Mouse (Mus musculus): Measurements from ENCODE around the gene Gfral.

The Gfral gene

DNA sequence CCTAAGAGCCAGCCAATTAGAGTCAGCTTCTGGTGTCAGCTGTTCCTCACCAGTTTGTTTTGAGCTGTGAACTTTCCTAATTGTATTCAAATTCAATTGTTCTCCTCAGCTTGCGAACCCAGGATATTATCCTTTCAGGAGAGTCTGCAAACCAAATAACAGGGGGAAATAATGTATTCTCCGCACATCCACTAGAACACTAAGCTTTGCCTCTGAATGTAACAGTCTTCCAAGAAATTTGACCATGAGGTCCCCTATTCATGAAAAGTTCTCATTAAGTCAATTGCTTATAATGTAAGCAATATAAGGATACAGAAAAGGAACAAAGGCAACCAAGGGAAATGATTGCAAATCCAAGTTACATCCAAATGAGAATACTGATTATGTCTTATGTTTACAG, at the start of gene Gfral:
Gene Gfral (minus strand): TSS at position 101 of the 400 bp plus-strand sequence.
- no peak for DNase-seq

DNA sequence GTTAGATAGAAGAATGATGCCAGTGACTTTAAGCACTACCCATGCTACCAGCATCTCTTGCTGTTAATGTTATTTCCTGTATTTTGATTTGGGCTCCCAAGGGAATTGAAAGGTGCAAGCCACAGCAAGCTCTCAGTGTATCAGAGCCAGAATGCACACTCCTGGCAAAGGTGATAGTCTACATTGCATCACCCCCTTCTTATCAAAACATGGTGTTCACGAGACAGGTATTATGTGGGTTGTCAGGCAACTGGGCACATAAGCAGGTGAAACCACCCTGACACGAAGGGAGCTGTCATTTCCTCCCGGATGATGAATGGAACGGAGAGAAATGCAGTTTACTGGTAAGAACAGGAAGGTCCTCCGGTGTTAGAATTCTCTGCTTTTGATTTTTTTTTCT, 44.3 kb upstream of the Gfral start:
- DNase-seq, result no peak

DNA sequence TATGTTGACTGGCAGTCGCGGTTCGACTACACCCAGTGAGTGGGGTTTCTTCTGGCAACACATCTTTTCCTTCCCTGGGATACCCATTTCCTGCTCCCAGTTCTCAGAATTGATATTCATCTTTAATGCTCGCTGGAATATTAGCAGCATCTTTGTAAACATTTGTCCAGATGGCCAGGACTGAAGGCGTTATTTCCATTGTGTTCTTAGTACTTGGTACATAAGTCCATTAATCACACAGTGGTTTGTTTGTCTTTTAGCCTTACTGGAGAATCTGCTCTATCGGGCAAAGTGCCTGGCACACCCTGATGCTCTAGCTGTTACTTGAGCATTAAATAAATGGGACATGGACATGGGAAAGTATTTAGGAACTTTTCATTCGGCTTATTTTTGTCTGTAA, 39.1 kb upstream of the Gfral start:
- DNase-seq, result no peak

DNA sequence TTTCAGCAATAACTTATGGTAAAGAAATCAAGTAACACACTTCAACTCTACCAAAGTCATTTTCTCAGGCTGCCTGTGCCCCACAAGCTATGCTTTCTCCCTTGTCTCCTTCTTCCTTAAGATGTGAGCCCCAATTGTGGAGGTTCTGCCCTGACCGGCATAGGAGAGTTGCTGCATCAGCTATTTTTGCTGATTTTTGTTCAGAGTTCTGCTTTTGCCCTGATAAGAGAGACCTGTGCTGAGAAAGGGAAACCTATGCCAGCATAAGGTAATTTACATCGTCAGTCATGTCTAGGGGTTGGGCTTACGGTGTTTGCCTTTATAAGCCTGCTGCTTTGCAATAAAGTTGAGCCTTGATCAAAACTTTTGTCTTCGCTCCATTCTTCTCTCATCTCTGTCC, 38.7 kb upstream of the Gfral start:
- no peak for DNase-seq

DNA sequence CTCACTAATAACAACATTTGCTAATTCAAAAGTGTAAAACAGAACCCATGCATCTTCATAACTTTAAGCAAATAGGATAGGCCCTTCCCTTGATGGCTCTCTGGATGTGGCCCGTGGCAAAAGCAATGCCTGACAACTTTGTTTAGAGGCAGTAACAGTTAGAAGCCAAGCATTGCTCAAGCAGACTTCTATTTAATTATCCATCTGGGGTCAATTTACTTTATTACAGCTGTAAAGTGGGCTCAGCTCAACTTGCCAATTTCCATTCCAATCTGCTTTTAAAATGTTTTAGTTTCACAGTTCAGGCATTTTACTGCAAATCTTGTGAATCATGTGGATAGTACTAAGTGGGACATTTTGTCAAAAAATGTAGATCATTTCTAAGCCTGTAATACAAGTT, 28.9 kb upstream of the Gfral start:
- DNase-seq, result no peak

DNA sequence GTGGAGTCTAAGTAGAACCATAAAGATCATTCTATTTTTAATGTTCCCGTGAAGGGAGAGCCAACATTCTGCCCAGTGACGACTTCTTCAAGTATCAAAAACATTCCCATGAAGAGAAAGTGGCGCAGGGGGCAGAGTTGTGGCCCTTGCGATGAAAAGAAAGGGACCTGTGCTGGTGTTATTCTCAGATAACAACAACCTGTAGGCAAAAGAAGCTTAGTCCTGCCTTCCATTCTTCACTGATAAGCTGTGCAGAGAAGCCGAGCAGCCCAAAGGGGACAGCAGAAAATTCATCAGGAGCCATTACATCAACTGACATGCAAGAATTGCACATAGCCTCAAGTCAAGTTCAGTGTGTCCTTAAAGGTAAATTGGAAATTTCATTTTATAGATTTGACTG, 24.5 kb upstream of the Gfral start:
- no peak for DNase-seq

DNA sequence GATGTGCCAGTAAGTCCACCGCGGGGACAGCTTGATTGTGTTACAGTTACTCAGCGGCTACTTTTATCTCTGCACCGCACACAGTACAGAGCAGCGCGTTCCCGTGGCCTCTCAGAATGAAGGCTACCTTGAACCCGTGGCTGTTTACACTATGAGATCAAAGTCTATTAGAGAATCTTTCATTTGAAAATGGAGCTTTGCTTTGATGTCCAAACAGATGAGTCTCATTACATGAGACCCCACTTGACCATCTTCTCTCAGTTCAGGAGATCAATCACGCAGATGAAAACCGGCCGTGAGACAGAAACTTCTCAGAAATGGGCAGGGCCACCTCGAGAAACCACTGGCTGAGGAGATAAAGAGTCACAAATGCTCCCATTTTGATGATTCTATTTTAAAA, 23.8 kb upstream of the Gfral start:
- DNase-seq, result no peak

DNA sequence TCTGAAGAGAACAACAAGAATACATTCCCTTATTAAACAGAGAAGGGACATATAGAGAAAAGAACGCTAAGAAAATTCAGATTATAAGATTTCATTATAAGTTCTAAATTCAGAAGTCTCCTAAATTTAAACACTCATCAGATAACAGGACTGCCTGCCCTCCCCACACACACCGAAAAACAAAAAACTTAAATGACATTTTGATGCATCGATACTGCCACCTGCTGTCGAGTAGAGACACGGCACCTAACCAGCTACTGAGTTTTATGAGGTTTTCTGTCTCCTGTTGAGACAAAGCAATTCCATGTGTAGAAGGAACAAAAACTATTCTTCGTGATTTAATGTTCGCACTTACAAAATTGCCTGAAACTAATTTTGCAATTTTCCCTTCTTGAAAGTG, 23.2 kb upstream of the Gfral start:
- peak; percentile 66 to 68 for DNase-seq

DNA sequence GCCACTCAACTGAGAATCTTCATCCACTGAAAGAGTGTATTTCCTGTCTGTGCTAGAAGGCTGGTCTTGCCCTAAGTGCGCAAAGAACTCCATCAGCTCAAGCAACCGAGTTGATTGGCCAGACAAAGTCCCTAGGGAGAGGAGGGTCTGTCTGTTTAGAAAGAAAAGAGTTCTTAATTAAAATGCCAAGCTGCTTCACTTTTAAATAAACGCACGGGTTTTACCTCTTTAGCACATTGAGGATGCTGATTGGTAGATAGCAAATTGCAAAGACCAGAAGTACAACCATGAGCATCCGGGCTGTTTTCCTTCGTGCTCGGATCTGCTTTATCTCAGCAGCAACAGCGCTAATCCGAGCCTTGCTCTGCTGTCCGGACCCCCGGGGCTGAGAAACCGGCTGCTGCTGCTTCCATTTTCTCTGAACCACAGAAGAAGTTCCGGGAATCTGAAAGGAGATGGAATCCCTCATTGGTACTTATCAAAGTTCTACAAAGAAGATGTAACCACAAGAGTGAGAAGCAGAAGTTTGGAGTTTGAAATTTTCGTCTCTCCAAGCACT, 22.6 kb upstream of the Gfral start:
- peak; percentile 17 to 30 for DNase-seq

DNA sequence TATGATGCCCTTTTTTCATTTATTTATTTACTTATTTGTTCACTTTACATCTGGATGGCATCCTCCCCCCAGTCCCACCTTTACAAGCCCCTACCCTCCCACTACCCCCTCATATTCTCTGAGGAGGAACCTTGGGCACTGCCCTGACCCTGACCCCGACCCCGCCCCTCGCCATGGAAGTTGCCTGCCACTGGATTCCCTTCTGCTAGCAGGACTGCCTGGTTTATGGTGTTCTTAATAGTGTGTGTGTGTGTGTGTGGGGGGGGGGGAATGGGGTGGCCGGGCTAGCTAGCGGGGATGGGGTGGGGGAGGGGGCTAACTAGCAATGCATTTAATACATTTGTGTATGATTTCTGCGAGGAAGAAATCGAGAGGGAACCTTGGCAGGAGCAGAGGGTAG, 21.4 kb upstream of the Gfral start:
- DNase-seq, result no peak

DNA sequence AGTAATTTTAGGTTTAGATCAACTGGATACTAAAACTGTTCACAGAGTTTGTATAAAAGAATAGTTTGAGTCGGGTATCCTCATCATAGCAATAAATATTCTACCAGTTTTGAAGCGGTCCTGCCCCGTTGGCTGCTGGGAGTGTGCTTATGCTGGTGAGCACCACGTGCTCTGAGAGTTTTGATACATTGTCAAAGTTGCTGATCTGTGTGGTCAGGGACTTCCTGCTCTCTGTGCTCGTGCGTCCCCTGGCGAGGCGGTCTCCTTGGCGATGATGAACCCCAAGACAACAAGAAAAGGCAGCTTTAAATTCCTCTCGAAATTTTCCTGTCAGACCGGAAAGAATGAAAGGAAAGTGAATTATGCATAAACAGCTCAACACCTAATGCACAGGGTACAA, 16.9 kb upstream of the Gfral start:
- peak; percentile 49 for DNase-seq

DNA sequence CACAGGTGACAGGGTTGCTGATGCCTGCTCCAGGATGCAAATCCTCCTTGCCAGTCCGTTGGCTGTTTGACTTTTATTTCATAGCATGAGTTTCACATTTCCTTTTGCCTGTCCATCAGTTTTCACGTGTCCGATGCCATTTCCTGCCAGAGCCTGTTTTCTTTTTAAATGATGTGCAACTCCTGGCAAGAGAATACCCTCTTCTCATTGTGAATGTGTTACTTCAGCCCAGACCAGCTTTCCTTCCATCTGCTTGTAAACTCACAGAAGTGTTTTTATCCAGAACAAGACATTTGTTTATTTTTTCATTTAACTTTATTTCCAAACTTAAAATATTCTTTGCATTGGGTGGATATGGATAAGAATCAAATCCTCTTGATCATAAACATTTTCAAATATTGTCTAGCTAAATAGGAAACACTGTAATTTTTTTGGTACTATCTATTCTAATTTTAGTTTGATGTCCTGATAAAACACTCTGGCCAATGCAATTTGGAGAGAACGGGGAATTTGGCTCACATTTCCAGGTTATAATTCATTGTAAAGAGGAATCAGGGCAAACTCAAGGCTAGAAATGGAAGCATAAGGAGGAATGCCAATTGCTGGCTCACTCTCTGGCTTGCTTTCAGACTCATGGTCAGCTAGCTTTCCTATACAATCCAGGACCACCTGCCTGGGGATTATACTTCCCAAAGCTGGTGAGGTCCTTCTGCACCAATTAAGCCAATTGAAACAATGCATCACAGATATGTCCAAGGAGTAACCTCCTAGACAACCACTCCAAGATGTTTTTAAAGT, 3.9 kb upstream of the Gfral start:
- DNase-seq, result no peak

DNA sequence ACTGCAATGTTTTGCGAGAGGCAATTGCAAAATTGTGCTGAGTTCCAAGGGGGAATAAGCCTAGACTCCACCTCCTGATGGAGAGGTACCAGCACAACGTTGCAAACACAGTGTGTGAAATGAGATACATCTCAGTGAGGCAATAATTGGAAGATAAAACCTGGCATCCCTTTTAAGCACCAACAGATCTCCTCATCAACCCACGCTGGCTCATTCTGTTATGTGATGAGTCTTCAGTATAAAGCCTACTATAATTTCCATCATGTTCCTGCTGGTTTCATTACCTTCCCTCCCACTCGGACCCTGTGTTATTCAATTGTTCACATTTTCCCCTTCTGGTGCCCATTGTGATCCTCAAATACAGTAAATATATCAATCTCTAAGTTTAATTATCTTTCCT, 1.2 kb upstream of the Gfral start:
- no peak for DNase-seq

DNA sequence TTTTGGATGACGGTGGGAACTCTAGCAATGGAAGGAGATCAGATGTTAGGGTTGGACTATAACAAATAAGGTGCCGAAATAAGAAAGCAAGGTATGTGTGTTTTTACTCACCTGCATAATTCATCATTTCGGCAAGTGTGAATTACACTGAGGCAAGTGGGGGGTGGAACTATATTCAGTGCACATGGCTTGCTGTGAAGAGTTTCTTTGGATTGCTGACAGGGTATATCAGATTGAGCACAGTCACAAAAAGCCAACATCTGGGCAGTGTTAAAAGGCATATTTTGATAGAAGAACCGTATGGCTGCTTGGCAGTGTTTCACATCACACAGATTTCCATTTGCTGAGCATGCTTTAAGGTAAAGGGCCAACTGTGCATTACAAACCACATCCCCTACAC, 16.5 kb downstream of the Gfral start:
- no peak for DNase-seq

DNA sequence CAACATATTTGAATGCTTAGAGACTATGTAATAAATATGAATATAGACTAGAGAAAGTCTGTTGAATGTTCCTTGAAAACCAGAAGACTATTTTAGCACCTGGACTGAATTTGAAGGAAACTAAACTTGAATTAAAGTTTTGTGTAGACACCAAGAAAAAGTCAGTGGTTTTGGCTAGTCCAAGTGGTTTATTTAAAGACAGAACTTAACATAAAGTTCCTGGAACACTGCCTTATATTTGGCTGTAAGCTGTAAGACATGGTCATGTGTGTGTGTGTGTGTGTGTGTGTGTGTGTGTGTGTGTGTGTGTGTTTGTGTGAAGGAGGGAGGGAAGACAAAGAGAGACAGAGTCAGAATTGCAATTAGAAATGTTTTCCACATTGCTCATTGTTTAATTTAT, 34.2 kb downstream of the Gfral start:
- no peak for DNase-seq

DNA sequence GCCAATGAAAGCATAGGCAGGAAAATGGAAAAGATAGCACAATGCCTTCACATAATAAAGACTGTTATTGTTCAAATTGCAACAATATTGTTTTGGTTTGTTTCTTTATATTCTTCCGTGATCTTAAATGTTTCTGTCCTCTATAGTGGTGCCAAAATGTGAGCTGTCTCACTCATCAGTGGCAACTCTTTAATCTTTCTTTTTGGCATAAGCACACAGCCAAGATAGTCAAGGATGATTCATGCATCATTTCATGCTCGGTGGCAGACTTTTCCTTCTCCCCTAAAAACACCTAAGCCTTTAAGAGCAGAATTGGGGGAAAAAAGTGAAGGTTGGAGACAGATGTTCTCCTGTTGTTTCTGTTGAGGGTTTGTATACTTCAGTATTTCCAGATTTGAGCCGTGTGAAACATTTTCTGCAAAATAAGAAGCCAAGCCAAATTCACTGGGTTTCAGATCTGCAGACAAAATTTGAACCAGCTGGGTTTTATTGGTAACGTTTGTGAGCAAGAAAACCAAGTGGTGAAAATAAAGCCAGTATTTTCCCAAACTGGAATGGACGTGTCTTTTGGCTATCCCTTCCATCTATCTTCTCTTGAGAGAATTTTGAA, 40.7 kb downstream of the Gfral start:
- no peak for DNase-seq

DNA sequence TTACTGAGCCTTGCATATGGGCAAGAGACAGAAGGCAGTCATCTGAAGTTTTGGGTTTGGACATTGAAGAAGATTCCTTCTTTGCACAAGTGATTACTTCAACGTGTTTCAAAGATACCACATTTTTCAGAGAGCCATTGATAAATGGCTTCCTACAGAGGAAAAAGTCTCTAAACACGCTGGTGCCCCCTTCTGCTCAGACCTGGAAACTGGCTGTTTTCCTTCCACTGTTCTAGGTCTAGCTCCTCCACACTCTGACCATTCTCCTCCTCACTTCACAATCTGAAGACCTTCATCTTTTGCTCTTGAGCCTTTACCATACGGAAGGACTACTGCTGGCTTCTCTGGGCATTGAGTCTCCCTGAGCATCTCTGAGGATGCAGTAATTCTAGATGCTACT, 45.1 kb downstream of the Gfral start:
- DNase-seq, result no peak

DNA sequence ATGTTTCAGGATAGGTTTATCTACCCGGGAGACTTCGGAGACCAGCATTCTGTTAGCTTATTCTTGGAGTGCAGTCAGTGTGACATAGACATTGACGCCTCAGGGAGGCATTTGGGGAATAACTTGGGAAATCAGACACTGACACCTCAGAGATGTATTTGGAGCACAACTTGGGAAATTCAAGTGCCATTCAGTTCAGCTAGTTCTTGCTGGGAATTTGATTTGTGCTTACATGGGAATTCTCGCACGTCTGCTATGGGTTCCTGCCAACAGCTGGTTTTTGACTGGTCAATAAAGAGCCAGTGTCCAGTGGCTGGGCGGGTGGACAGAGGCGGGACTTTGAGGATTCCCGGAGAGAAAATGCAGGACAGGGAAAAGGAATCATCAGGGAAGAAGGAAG, 51.0 kb downstream of the Gfral start:
- no peak for DNase-seq

DNA sequence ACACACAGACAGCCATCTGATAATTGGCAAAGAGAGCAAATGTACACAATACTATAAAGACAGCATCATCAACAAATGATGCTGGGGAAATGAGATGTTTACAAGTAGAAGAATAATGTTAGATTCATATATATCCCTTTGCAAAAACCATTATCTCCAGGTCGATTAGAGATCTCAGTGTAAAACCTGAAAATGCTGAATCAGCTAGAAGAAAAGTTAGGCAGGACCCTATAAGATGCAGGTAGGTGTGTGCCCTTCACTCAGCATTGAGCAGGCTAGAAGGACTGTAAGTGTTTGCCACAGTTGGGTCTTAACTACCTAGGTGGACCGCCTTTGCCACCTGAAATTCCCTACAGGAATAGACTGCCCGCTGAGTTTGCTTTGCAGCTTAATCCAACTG, 67.9 kb downstream of the Gfral start:
- DNase-seq, result no peak

DNA sequence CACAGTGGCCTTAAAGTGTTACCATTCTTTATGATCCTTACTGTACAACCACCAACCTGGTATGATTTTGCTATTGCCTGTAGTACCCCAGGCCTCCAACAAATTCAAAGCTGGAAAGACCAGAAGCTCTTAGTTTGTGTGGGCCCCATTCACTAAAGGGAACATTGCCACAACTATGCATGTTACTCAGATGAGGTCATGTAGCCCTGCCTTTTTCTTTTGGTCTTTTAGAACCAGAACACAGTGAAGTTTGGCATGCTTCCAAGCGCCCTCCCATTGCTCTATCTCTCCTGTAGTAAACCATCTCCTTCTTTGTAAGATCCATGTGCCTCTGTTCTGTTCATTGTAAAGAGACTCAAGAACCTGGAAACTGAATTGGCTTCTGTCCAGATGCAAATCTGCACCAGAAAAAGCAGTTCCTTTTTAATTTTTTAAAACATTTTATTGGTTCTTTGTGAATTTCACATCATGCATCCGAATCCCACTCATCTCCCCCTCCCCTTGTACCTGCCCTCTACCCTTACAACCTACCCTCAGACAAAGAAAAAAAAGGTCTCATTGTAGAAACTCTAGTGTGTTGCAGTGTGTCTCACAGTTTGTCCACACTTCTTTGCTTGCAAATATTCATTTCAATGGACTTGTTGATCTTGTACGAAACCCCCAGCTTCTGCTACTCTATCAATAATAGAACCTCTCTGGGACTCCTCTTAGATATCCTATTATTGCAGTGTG, 74.9 kb downstream of the Gfral start:
- no peak for DNase-seq

DNA sequence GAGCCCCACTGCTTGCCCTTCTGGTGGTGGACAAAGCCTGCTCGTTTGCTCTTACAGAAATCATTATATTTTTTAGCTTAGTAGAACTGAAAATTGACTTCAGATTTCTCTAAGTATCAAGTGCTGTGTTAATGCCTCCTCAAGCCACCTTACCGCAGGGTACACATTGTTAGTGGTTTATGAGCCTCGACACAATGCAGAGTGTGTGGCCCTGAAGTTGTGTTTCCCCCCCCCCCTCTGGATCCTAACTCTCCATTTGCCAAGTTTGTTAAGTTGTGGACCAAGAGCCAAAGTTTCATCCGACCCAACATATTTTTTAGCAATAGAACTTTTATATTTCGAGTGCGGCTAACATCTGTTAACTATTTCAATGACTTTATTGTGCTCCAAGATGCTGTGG, 79.4 kb downstream of the Gfral start:
- DNase-seq, result no peak

DNA sequence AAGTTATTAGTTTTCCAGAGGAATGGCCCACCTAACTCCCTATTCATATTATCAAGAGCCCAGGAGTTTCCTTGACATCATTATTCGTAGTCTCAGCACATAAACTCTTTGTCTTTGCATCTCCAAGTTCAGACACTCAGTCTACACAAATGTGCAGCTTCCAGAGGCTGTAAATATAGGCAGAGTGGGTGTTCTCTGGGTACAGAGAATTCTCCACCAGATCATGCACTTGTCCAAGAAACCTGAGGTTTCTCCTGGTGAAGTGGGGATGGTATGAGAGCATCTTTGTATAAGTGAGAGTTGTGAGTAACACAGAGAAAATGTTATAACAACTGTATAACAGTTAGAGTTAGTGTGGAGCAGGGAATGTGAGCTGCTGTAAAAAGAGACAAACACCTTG, 84.1 kb downstream of the Gfral start:
- DNase-seq, result no peak

DNA sequence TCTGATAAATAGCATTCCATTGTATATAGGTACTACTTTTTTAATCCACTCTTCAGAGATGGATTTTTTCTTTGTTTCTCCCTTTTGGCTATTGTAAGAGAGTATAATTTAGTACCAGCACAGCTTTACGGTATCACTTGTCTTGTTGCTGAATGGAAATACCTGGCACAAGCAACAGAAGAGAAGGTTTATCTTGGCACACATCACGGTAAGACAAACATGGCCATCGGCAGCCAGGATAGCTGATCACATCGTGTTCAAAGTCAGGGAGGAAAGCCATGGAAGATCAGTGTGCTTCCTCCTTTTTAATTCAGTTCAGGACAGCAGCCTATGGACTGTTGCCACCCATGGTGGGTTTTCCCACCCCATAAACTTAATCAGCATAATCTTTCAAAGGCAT, 89.2 kb downstream of the Gfral start:
- no peak for DNase-seq

DNA sequence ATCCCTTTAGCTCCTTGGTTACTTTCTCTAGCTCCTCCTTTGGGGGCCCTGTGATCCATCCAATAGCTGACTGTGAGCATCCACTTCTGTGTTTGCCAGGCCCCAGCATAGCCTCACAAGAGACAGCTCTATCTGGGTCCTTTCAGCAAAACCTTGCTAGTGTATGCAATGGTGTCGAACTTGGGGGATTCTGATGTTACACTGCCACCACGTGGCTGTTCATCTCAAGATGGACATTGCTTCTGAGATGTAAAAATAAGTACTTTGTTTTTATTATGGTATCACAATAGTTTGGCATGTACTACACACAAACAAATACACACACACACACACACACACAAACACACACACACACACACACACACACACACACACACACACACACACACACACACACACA, 90.6 kb downstream of the Gfral start:
- DNase-seq, result peak; percentile 37 to 38
